Mouse (Mus musculus): ENCODE measurements around the gene Hoxb9.

Hoxb9 gene

GRCm38 (mm10) chr11:96267021-96267920 is 4.0 kb upstream of the Hoxb9 start:
- 13% methylated on average over 7 of the region's 7 CpGs for WGBS

- 4% methylated on average over 1 of the region's 1 CpGs for WGBS
These were observed 3.1 kb upstream of the Hoxb9 start for GRCm38 (mm10) chr11:96268031-96268745.

- WGBS = 4% methylated on average over 19 of the region's 19 CpGs
These were observed 1.4 kb upstream of the Hoxb9 start for GRCm38 (mm10) chr11:96269869-96270268.

- 2% methylated on average over 52 of the region's 52 CpGs for WGBS
These were observed 319 bp downstream of the Hoxb9 start for GRCm38 (mm10) chr11:96271541-96272011.

- WGBS = 2% methylated on average over 57 of the region's 58 CpGs
These were observed 1.0 kb downstream of the Hoxb9 start for GRCm38 (mm10) chr11:96272024-96272921.

- WGBS = 12% methylated on average over 10 of the region's 10 CpGs
These were observed 3.2 kb downstream of the Hoxb9 start for GRCm38 (mm10) chr11:96274428-96274827.

GRCm38 (mm10) chr11:96275896-96276295 is 4.6 kb downstream of the Hoxb9 start:
- WGBS = 9% methylated on average over 4 of the region's 4 CpGs

GRCm38 (mm10) chr11:96277151-96278044 is 6.1 kb downstream of the Hoxb9 start:
- 3% methylated on average over 35 of the region's 35 CpGs for whole genome bisulfite sequencing

- WGBS = 17% methylated on average over 14 of the region's 14 CpGs
These were observed 7.1 kb downstream of the Hoxb9 start for GRCm38 (mm10) chr11:96278324-96278723.

GRCm38 (mm10) chr11:96278773-96279172 is 7.5 kb downstream of the Hoxb9 start:
- WGBS = under 1% methylated on average over 9 of the region's 9 CpGs

- 3% methylated on average over 31 of the region's 31 CpGs for WGBS
These were observed 8.4 kb downstream of the Hoxb9 start for GRCm38 (mm10) chr11:96279421-96280233.

- 15% methylated on average over 8 of the region's 8 CpGs for WGBS
These were observed 9.4 kb downstream of the Hoxb9 start for GRCm38 (mm10) chr11:96280399-96281378.

- 7% methylated on average over 18 of the region's 18 CpGs for WGBS
These were observed 10.1 kb downstream of the Hoxb9 start for GRCm38 (mm10) chr11:96281396-96281795.

GRCm38 (mm10) chr11:96281855-96282570 is 10.8 kb downstream of the Hoxb9 start, which contains the start of gene Hoxb8:
Gene Hoxb8, plus strand, starts transcription at chr11:96281905.
- 3% methylated on average over 27 of the region's 27 CpGs for WGBS

GRCm38 (mm10) chr11:96282795-96283430 is 11.7 kb downstream of the Hoxb9 start:
- WGBS = 3% methylated on average over 49 of the region's 49 CpGs

- WGBS = 2% methylated on average over 48 of the region's 49 CpGs
These were observed 12.9 kb downstream of the Hoxb9 start for GRCm38 (mm10) chr11:96284041-96284749.

Data from cerebral cortex, adult 2 months (tissue).